Mouse (Mus musculus): ENCODE data around the gene Nkain4. TPM values are rescaled to one million over a fixed set of nuclear protein-coding genes. Genes with fewer than 3 reads are reported as not detected.

The Nkain4 gene
- total RNA-seq, 2 experiments from 2014 or later, result 0.78 TPM; not detected in 1

- no peak overlapping the region for H3K27ac ChIP-seq
- no peak overlapping the region for H3K4me3 ChIP-seq
- DNase-seq, result no peak
- no peak for TF ChIP-seq CTCF (IDR thresholded peaks at IDR 0.05)
- intact Hi-C loops (cut with DNase I), result no loop called here
Observed at GRCm38 (mm10) chr2:180889271-180889920, 65.1 kb downstream of the Nkain4 start.

GRCm38 (mm10) chr2:180885270-180885669, 69.2 kb downstream of the Nkain4 start:
- DNase-seq, result no peak
- Histone ChIP-seq H3K4me3 (no peak overlapping the region), H3K27ac (no peak overlapping the region)
- intact Hi-C loops (cut with DNase I), result no loop called here
- TF ChIP-seq CTCF (IDR thresholded peaks at IDR 0.05), result no peak

Small RNAs within 50 kb of the gene (microRNA-seq; reads per million reads assigned to microRNA genes)
- not detected for gene Mir124a-3

Other genes with a start within 250 kb of the Nkain4 start
- 10 to 100 TPM; 18.6 to 22.4 TPM for gene Dido1, start 244.7 kb downstream of the Nkain4 start, total RNA-seq (2021)
- 10 to 100 TPM; 31.1 to 42.1 TPM for gene Gid8, start 244.6 kb downstream of the Nkain4 start, total RNA-seq (2021)
- under 1 TPM in 1 of 2 experiments, not detected in 1; 0.33 TPM for gene Slc17a9, start 229.4 kb downstream of the Nkain4 start, total RNA-seq (2021)
- not detected for gene Bhlhe23, start 177.8 kb downstream of the Nkain4 start, total RNA-seq (2021)
- 10 to 100 TPM; 41.9 to 42.1 TPM for gene Ythdf1, start 33.8 kb downstream of the Nkain4 start, total RNA-seq (2021)
- gene Birc7, start 25.7 kb downstream of the Nkain4 start, total RNA-seq (2021), result not detected
- 10 to 100 TPM; 32.5 to 38.5 TPM for gene Arfgap1, start 12.5 kb upstream of the Nkain4 start, total RNA-seq (2021)
- gene Col20a1, start 31.8 kb upstream of the Nkain4 start, total RNA-seq (2021), result 1 to 10 TPM; 1.1 to 2.3 TPM
- gene Chrna4, start 88.8 kb upstream of the Nkain4 start, total RNA-seq (2021), result not detected
- gene Kcnq2, start 180.6 kb upstream of the Nkain4 start, total RNA-seq (2021), result not detected
- gene Eef1a2, start 202.3 kb upstream of the Nkain4 start, total RNA-seq (2021), result 1,000 to 10,000 TPM; 2,005 to 2,177 TPM
- gene Ppdpf, start 232.5 kb upstream of the Nkain4 start, total RNA-seq (2021), result 10 to 100 TPM; 39.1 to 46.2 TPM
- gene Ptk6, start 248.1 kb upstream of the Nkain4 start, total RNA-seq (2021), result not detected

Measured in gastrocnemius, adult 2 months (tissue).